Mouse (Mus musculus) intestine, postnatal 0 days (tissue): ENCODE data around the gene Ctnna3. TPM values are rescaled to one million over a fixed set of nuclear protein-coding genes. Genes with fewer than 3 reads are reported as not detected.

Experiments
- ATAC-seq: fragments of 200-750 bp; cut with Nextera tagmentation; 2 replicates; pipeline ENCODE4 v1.8.0; 2017; ENCODE audit warnings: mild to moderate bottlenecking, moderate TSS enrichment, moderate library complexity
- H3K27ac ChIP-seq: fragments of 300-500 bp; sonication (generic); 2 replicates; pipeline ENCODE4 v1.5.1; 2014; ENCODE audit warnings: mild to moderate bottlenecking, low read depth, low read length, moderate library complexity
- H3K27me3 ChIP-seq: fragments of 300-500 bp; sonication (generic); replicated peaks from 2 replicates; pipeline ENCODE4 v1.6.1; 2014; ENCODE audit warnings: low read length, mixed read lengths; ENCODE audit not compliant: control insufficient read depth, insufficient read depth
- H3K36me3 ChIP-seq: fragments of 300-500 bp; sonication (generic); 2 replicates; pipeline ENCODE4 v1.6.1; 2014; ENCODE audit warnings: mild to moderate bottlenecking, moderate library complexity; ENCODE audit not compliant: control insufficient read depth, insufficient read depth
- H3K4me1 ChIP-seq: fragments of 300-500 bp; sonication (generic); replicated peaks from 2 replicates; pipeline ENCODE4 v1.6.1; 2014; ENCODE audit warnings: antibody characterized with exemption, low read length, mixed read lengths; ENCODE audit not compliant: control insufficient read depth, insufficient read depth
- H3K4me2 ChIP-seq: fragments of 300-500 bp; sonication (generic); replicated peaks from 2 replicates; pipeline ENCODE4 v1.6.1; 2014; ENCODE audit warnings: low read depth, mild to moderate bottlenecking, moderate library complexity
- H3K4me3 ChIP-seq: fragments of 300-500 bp; sonication (generic); 2 replicates; pipeline ENCODE4 v1.5.1; 2014; ENCODE audit warnings: low read depth, low read length
- H3K9ac ChIP-seq: fragments of 300-500 bp; sonication (generic); 2 replicates; pipeline ENCODE4 v1.6.1; 2014; ENCODE audit warnings: mild to moderate bottlenecking, low read depth, low read length
- H3K9me3 ChIP-seq: fragments of 300-500 bp; sonication (generic); 2 replicates; pipeline ENCODE4 v1.6.1; 2016; ENCODE audit warnings: mixed run types; ENCODE audit not compliant: control insufficient read depth
- CTCF ChIP-seq: sonication (generic); IDR thresholded peaks from 2 replicates; pipeline ENCODE4 v1.5.1; 2016; ENCODE audit warnings: low read depth, mild to moderate bottlenecking, control low read depth, antibody characterized with exemption, moderate library complexity
- WGBS: fragments of 180-500 bp; shearing (Covaris S2); extraction: QIAGEN DNeasy Blood & Tissue Kit; methylation state at CpG from one replicate; pipeline ENCODE4 v1.1.7; 2014; 5-methylcytosine and 5-hydroxymethylcytosine counted together
- polyA plus RNA-seq: library from polyadenylated mRNA; unstranded; fragments of >200 nt; fragmentation: Nextera tagmentation; extraction: Ambion mirVana; gene quantifications from 2 replicates; pipeline ENCODE4 v1.2.1, GENCODE M21; 2015

Gene Ctnna3
- polyA plus RNA-seq, 1 experiment from 2014 or later, result 0.33 TPM

DNA sequence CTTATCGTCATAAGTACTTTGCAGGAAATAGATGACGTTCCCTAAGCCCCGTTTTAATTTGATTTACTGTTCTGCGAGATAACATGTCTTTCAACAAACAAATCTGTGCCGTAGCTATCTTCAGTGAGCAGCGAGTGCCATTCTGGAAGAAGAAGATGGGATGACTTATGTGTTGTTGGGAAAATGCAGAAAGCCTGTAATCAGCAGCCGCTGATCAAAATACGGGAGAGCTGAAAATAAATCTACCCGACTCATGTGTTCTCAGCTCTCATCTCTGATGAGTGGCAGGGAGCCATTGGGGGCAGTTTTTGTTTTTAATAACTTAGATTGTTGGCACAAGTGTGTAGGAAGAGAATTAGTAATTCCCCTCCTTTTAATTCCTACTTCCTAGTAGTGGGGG is 633.8 kb downstream of the Ctnna3 start:
- no peak overlapping the region for H3K27ac ChIP-seq
- H3K4me1 ChIP-seq, result no peaks in the 10 kb centered on the region
- no peak for TF ChIP-seq CTCF
- H3K36me3 ChIP-seq, result no peaks in the 10 kb centered on the region
- no peak overlapping the region for H3K4me2 ChIP-seq
- no peak overlapping the region for H3K4me3 ChIP-seq
- no peaks in the 10 kb centered on the region for H3K9me3 ChIP-seq
- no peak overlapping the region for H3K9ac ChIP-seq
- no peaks in the 10 kb centered on the region for H3K27me3 ChIP-seq
- no peak for ATAC-seq
- 58% methylated on average over 9 of the region's 9 CpGs for WGBS

DNA sequence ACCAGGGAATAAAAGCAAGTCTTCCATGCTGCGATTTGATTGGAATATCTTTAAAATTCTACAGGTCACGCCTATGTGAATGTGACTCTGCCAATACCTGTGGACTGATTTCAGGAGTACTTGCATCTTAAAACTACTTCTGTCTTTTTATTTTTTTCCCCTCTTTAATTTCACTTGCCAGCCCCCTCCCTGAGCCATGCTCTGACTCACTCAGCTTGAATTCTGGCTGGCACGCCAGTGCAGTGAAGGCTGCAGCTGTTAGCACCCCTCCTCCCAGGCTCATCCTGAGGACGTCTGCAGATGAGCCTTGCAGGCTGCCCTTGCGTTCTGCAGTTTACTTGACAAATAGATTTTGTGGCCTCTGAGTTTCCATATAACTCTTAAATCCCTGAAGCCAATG is 646.0 kb downstream of the Ctnna3 start:
- Histone ChIP-seq H3K9me3 (no peaks in the 10 kb centered on the region), H3K9ac (no peak overlapping the region), H3K4me1 (no peaks in the 10 kb centered on the region), H3K27ac (no peak overlapping the region), H3K4me3 (no peak overlapping the region), H3K4me2 (no peak overlapping the region), H3K27me3 (no peaks in the 10 kb centered on the region), H3K36me3 (no peaks in the 10 kb centered on the region)
- no peak for ATAC-seq
- 38% methylated on average over 5 of the region's 5 CpGs for WGBS
- no peak for TF ChIP-seq CTCF

DNA sequence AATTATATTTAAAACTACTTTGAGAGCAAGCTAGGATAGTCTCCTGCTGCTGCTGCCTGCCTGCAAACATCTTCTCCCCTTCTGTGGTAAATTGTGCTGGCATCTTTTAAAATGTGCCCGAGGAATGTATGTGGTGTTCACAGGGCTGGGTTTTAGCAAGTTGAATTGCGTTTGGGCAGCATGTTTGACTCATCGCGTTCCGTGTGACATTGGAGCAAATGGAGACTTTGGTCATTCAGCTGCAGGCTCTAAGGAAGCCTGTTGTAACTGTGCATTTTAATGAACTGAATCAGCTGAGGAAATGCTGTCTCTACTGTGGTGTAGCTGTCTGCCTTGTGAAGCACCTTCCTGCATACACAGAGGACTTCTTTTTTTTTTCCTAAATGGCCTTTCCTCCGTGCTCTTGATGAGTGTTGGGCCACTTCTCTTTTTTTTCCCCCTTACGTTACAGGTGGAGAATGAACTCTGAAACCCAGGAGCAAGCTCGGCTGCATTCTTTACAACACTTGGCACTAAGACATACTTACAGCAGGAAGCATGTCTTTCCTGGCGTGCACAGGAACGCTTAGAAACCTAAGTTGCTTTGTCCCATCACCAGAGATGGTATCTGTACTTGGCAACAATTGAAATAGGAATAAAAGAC is 646.6 kb downstream of the Ctnna3 start:
- Histone ChIP-seq H3K4me3 (no peak overlapping the region), H3K27me3 (no peaks in the 10 kb centered on the region), H3K27ac (no peak overlapping the region), H3K9me3 (no peaks in the 10 kb centered on the region), H3K4me2 (no peak overlapping the region), H3K36me3 (no peaks in the 10 kb centered on the region), H3K9ac (no peak overlapping the region), H3K4me1 (no peaks in the 10 kb centered on the region)
- TF ChIP-seq CTCF, result no peak
- 47% methylated on average over 10 of the region's 10 CpGs for WGBS
- ATAC-seq, result no peak

DNA sequence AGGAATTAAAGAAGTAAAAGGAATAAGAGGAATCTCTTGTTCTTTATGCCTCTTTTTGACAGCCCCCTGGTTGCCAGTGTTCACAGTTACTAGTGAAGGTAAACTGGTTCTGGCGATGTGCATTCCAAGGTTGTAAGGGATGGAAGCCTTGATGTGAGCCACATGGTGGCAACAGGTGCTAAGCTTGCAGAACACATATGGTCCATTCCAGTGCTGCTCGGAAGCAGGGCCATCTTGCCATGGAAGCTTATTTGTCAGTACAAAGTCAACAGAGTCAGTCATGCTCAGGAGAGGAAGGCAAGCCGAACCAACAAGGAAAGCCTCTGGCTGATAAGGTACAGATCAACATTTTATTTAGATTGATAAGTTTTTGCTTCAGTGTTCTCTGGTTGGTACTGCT is 652.4 kb downstream of the Ctnna3 start:
- Histone ChIP-seq H3K4me2 (no peak overlapping the region), H3K9ac (no peak overlapping the region), H3K9me3 (no peaks in the 10 kb centered on the region), H3K36me3 (no peaks in the 10 kb centered on the region), H3K4me3 (no peak overlapping the region), H3K27me3 (no peaks in the 10 kb centered on the region), H3K27ac (no peak overlapping the region), H3K4me1 (no peaks in the 10 kb centered on the region)
- no peak for ATAC-seq
- TF ChIP-seq CTCF, result no peak
- 52% methylated on average over 3 of the region's 3 CpGs for WGBS

DNA sequence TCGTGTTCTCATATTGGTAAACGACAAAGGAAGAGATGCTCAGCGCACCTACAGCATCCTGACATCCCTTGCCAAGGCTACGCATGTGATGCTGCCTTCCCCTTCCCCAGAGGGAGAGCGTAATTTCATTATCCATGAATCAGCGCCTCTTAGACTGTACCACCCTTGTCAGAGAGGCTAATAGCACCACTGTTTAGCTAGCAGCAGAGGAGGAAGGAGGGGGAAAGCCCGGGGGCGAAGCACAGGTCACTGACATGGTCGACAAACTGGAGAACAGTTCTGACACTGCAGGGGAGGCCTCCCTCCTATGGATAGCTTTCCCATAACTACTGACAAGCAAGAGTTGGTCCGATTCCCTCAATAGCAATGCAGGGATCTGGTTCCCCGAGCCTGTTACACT is 653.9 kb downstream of the Ctnna3 start:
- no peak for TF ChIP-seq CTCF
- H3K9me3 ChIP-seq, result no peaks in the 10 kb centered on the region
- WGBS, result 52% methylated on average over 11 of the region's 11 CpGs
- H3K4me3 ChIP-seq, result no peak overlapping the region
- H3K4me1 ChIP-seq, result no peaks in the 10 kb centered on the region
- H3K36me3 ChIP-seq, result no peaks in the 10 kb centered on the region
- H3K4me2 ChIP-seq, result no peak overlapping the region
- H3K27me3 ChIP-seq, result peaks cover 6% of the 10 kb centered on the region; the same call in 1 of the 2 replicates
- no peak overlapping the region for H3K27ac ChIP-seq
- no peak overlapping the region for H3K9ac ChIP-seq
- no peak for ATAC-seq

DNA sequence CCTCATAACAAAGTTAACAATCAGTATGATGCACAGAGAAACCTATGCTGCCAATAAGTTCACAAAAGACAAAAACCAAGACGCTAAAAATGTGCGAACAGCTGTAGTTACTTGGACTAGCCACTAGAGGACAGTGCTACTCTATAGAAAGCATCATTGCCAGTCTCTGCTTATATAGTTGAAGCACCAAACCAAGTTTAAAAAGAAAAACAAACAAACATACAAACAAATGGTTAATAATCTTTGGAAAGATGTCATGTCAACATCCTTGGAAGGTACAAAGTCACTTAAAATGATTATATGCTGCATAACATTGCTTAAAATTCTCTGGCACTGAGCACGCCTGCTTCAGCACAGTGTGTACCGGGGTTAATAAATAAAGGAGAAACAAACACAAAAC is 654.6 kb downstream of the Ctnna3 start:
- peak; percentile 95 for TF ChIP-seq CTCF
- H3K9me3 ChIP-seq, result no peaks in the 10 kb centered on the region
- no peak for ATAC-seq

DNA sequence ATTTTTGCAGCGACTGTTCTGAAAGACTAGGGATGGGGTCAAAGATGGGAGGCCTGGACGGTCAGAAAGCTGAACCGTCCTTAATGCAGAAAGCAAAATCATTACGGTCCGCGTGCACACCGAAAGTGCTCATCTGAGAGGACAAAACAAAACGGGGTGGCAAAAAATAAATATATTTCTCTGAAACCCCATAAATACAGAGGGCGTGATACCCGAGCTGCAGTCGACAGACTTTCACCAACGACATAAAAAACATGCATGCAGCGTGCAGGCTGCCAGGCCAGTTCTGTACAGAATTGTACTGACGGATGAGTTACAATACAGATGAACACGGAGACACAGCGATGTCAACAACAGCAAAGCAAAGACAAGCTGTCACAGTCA is 656.3 kb downstream of the Ctnna3 start:
- Histone ChIP-seq H3K9ac (no peak overlapping the region), H3K4me1 (no peaks in the 10 kb centered on the region), H3K36me3 (no peaks in the 10 kb centered on the region), H3K9me3 (no peaks in the 10 kb centered on the region), H3K4me3 (no peak overlapping the region), H3K4me2 (peak overlapping the region; percentile 57; the same call in 1 of the 2 replicates), H3K27ac (no peak overlapping the region), H3K27me3 (peaks cover 6% of the 10 kb centered on the region; the same call in 1 of the 2 replicates)
- WGBS, result 62% methylated on average over 16 of the region's 16 CpGs
- ATAC-seq, result no peak
- no peak for TF ChIP-seq CTCF

More for the DNA sequence above, 654.6 kb downstream of the Ctnna3 start:
- H3K36me3 ChIP-seq, result no peaks in the 10 kb centered on the region
- H3K9ac ChIP-seq, result no peak overlapping the region
- no peak overlapping the region for H3K4me3 ChIP-seq
- no peak overlapping the region for H3K27ac ChIP-seq
- H3K27me3 ChIP-seq, result peaks cover 6% of the 10 kb centered on the region; the same call in 1 of the 2 replicates
- WGBS, result 36% methylated on average over 4 of the region's 4 CpGs
- H3K4me1 ChIP-seq, result no peaks in the 10 kb centered on the region
- H3K4me2 ChIP-seq, result no peak overlapping the region
